8 mouse cellular contexts compared by ENCODE assay signal in genomic region chr1:74237671-74238070, GRCm38 (mm10). TPM values are rescaled to one million over a fixed set of nuclear protein-coding genes. Genes with fewer than 3 reads are reported as not detected.
DNase-seq lines count a peak whose midpoint lies in the region; ATAC-seq and TF ChIP-seq lines count a peak whose summit lies in the region.

No protein-coding gene starts in this region.

- no peak for TF ChIP-seq POLR2A in thymus, adult 2 months (IDR thresholded peaks at IDR 0.05; ENCODE audit: control insufficient read depth, extremely low read depth, insufficient read depth, low read length, poor library complexity)

- H3K4me3 ChIP-seq in heart, embryonic 12.5 days, result peak overlapping the region; percentile 95
- H3K4me3 ChIP-seq in G1E (ENCODE audit: low read depth, low read length), result peak overlapping the region; percentile 82
- peak overlapping the region; percentile 76 for H3K4me3 ChIP-seq in hindbrain, embryonic 12.5 days
- no peak overlapping the region for H3K4me3 ChIP-seq in thymus, adult 2 months (ENCODE audit: control insufficient read depth, insufficient read depth, low read length)

- no peaks in the 10 kb centered on the region for H3K36me3 ChIP-seq in heart, embryonic 12.5 days
- H3K36me3 ChIP-seq in G1E (replicated peaks), result peaks cover 31% of the 10 kb centered on the region
- no peaks in the 10 kb centered on the region for H3K36me3 ChIP-seq in hindbrain, embryonic 12.5 days
- H3K36me3 ChIP-seq in thymus, adult 2 months (ENCODE audit: control insufficient read depth, insufficient read depth, low read length), result no peaks in the 10 kb centered on the region

- no peak for DNase-seq in heart, postnatal 25 days (ENCODE audit: low spot score)
- DNase-seq in G1E (ENCODE audit: low spot score), result no peak
- no peak for DNase-seq in thymus, postnatal 36 days
- no peak for DNase-seq in ovary, postnatal 10 days (ENCODE audit: low spot score)
- DNase-seq in thymus, adult 2 months, result no peak

- intact Hi-C loops in heart, postnatal 25 days (cut with DNase I), result loop anchor here (5.0 kb wide), 1 partner anchor 45 kb away; the partner anchor contains the start of genes Aamp and Pnkd

- no peaks in the 10 kb centered on the region for H3K9me3 ChIP-seq in heart, embryonic 12.5 days (replicated peaks)
- no peaks in the 10 kb centered on the region for H3K9me3 ChIP-seq in G1E (replicated peaks)
- H3K9me3 ChIP-seq in hindbrain, embryonic 12.5 days (replicated peaks), result no peaks in the 10 kb centered on the region

- peak overlapping the region; percentile 99 for H3K9ac ChIP-seq in heart, embryonic 12.5 days
- peak overlapping the region; percentile 95 for H3K9ac ChIP-seq in hindbrain, embryonic 12.5 days

- 28% methylated on average over 5 of the region's 5 CpGs for WGBS in heart, embryonic 12.5 days
- WGBS in hindbrain, embryonic 12.5 days, result 56% methylated on average over 5 of the region's 5 CpGs
- 2% methylated on average over 5 of the region's 5 CpGs for WGBS in thymus, adult 2 months

- H3K27ac ChIP-seq in heart, embryonic 12.5 days (ENCODE audit: poor library complexity, severe bottlenecking), result peak overlapping the region; percentile 97
- no peak overlapping the region for H3K27ac ChIP-seq in hindbrain, embryonic 12.5 days
- H3K27ac ChIP-seq in thymus, adult 2 months (ENCODE audit: control insufficient read depth, insufficient read depth, low read length), result no peak overlapping the region; the same call in 1 of the 2 replicates

- no peak for ATAC-seq in heart, embryonic 12.5 days (ENCODE audit: insufficient number of reproducible peaks, low FRiP score)
- no peak for ATAC-seq in G1E (ENCODE audit: extremely low read depth, insufficient number of reproducible peaks, low FRiP score, poor library complexity, severe bottlenecking)
- ATAC-seq in hindbrain, embryonic 12.5 days (ENCODE audit: low FRiP score), result no peak
- peak; percentile 11; the same call in 1 of the 2 replicates for ATAC-seq in megakaryocyte progenitor cell, adult 5-6 weeks (replicated peaks; ENCODE audit: poor library complexity)

- no peaks in the 10 kb centered on the region for H3K27me3 ChIP-seq in heart, embryonic 12.5 days (replicated peaks)
- H3K27me3 ChIP-seq in G1E (ENCODE audit: insufficient read depth, low read length), result no peaks in the 10 kb centered on the region
- no peaks in the 10 kb centered on the region for H3K27me3 ChIP-seq in hindbrain, embryonic 12.5 days
- H3K27me3 ChIP-seq in thymus, adult 2 months (ENCODE audit: control insufficient read depth, insufficient read depth, low read length), result no peaks in the 10 kb centered on the region

- no peak for TF ChIP-seq CTCF in G1E (IDR thresholded peaks at IDR 0.05; ENCODE audit: low read depth, low read length)
- TF ChIP-seq CTCF in thymus, adult 2 months (IDR thresholded peaks at IDR 0.05; ENCODE audit: borderline replicate concordance, control insufficient read depth, extremely low read depth, insufficient read depth, low read length, poor library complexity), result no peak

- H3K4me1 ChIP-seq in heart, embryonic 12.5 days (replicated peaks), result peaks cover 43% of the 10 kb centered on the region
- peaks cover 52% of the 10 kb centered on the region for H3K4me1 ChIP-seq in G1E (ENCODE audit: insufficient read depth, low read depth, low read length)
- peaks cover 32% of the 10 kb centered on the region for H3K4me1 ChIP-seq in hindbrain, embryonic 12.5 days
- H3K4me1 ChIP-seq in thymus, adult 2 months (replicated peaks; ENCODE audit: control insufficient read depth, insufficient read depth, low read length), result peaks cover 18% of the 10 kb centered on the region

- H3K4me2 ChIP-seq in heart, embryonic 12.5 days, result peak overlapping the region; percentile 91
- H3K4me2 ChIP-seq in hindbrain, embryonic 12.5 days (replicated peaks), result peak overlapping the region; percentile 82

RNA-seq across cellular contexts. Expression of gene Arpc2, which starts 1.8 kb away (rescaled TPM):
- polyA plus RNA-seq in heart, embryonic 12.5 days (2016; fragmentation: Nextera tagmentation; extraction: Ambion mirVana), result 478 and 484 TPM in 2 replicates
- 100 to 1,000 TPM; 134 to 140 TPM for total RNA-seq in heart, postnatal 25 days (2021)
- total RNA-seq in G1E (2014; fragmentation: Nextera tagmentation) (876 and 934 TPM in 2 replicates), G1E (2017) (647 and 716 TPM in 2 replicates)
- 746 and 964 TPM in 2 replicates for polyA plus RNA-seq in G1E (2012)
- 370 and 394 TPM in 2 replicates for polyA plus RNA-seq in hindbrain, embryonic 12.5 days (2016; fragmentation: Nextera tagmentation; extraction: Ambion mirVana)
- 802 and 912 TPM in 2 replicates for total RNA-seq in megakaryocyte progenitor cell, adult 5-6 weeks (2015)
- 414 and 435 TPM in 2 replicates for total RNA-seq in megakaryocyte progenitor cell, adult 5-6 weeks (2017)
- polyA plus RNA-seq in thymus, adult 2 months (2012; rRNA removed), result 263 and 279 TPM in 2 replicates

RNA-seq across cellular contexts. Expression of gene Gpbar1, which starts 40.7 kb away (rescaled TPM):
- polyA plus RNA-seq in heart, embryonic 12.5 days (2016; fragmentation: Nextera tagmentation; extraction: Ambion mirVana), result 0.37 and 0.41 TPM in 2 replicates
- not detected for total RNA-seq in heart, postnatal 25 days (2021)
- total RNA-seq in G1E (2014; fragmentation: Nextera tagmentation), result not detected in 2 replicates
- total RNA-seq in G1E (2017), result 0.11 TPM in 1 of 2 replicates, not detected in the other
- polyA plus RNA-seq in G1E (2012), result not detected in 2 replicates
- polyA plus RNA-seq in hindbrain, embryonic 12.5 days (2016; fragmentation: Nextera tagmentation; extraction: Ambion mirVana), result 0.19 TPM in 1 of 2 replicates, not detected in the other
- total RNA-seq in megakaryocyte progenitor cell, adult 5-6 weeks (2015), result 0.12 TPM in 1 of 2 replicates, not detected in the other
- total RNA-seq in megakaryocyte progenitor cell, adult 5-6 weeks (2017), result not detected in 2 replicates
- 0.40 and 1.3 TPM in 2 replicates for polyA plus RNA-seq in thymus, adult 2 months (2012; rRNA removed)

RNA-seq across cellular contexts. Expression of gene Cxcr1, which starts 43.2 kb away (rescaled TPM):
- polyA plus RNA-seq in heart, embryonic 12.5 days (2016; fragmentation: Nextera tagmentation; extraction: Ambion mirVana), result not detected in 2 replicates
- not detected for total RNA-seq in heart, postnatal 25 days (2021)
- total RNA-seq in G1E (2014; fragmentation: Nextera tagmentation) (not detected in 2 replicates), G1E (2017) (0.23 and 0.71 TPM in 2 replicates)
- polyA plus RNA-seq in G1E (2012), result not detected in 2 replicates
- polyA plus RNA-seq in hindbrain, embryonic 12.5 days (2016; fragmentation: Nextera tagmentation; extraction: Ambion mirVana), result not detected in 2 replicates
- not detected in 2 replicates for total RNA-seq in megakaryocyte progenitor cell, adult 5-6 weeks (2015)
- not detected in 2 replicates for total RNA-seq in megakaryocyte progenitor cell, adult 5-6 weeks (2017)
- polyA plus RNA-seq in thymus, adult 2 months (2012; rRNA removed), result not detected in 2 replicates

RNA-seq across cellular contexts. Expression of gene Aamp, which starts 46.9 kb away (rescaled TPM):
- 169 and 171 TPM in 2 replicates for polyA plus RNA-seq in heart, embryonic 12.5 days (2016; fragmentation: Nextera tagmentation; extraction: Ambion mirVana)
- 10 to 100 TPM; 87.5 to 94.8 TPM for total RNA-seq in heart, postnatal 25 days (2021)
- total RNA-seq in G1E (2014; fragmentation: Nextera tagmentation) (54.8 and 63.5 TPM in 2 replicates), G1E (2017) (127 and 129 TPM in 2 replicates)
- 250 and 265 TPM in 2 replicates for polyA plus RNA-seq in G1E (2012)
- polyA plus RNA-seq in hindbrain, embryonic 12.5 days (2016; fragmentation: Nextera tagmentation; extraction: Ambion mirVana), result 180 and 183 TPM in 2 replicates
- 45.3 and 49.7 TPM in 2 replicates for total RNA-seq in megakaryocyte progenitor cell, adult 5-6 weeks (2015)
- total RNA-seq in megakaryocyte progenitor cell, adult 5-6 weeks (2017), result 98.1 and 104 TPM in 2 replicates
- 183 and 201 TPM in 2 replicates for polyA plus RNA-seq in thymus, adult 2 months (2012; rRNA removed)

RNA-seq across cellular contexts. Expression of gene Pnkd, which starts 47.1 kb away (rescaled TPM):
- polyA plus RNA-seq in heart, embryonic 12.5 days (2016; fragmentation: Nextera tagmentation; extraction: Ambion mirVana), result 215 and 216 TPM in 2 replicates
- total RNA-seq in heart, postnatal 25 days (2021), result 100 to 1,000 TPM; 160 to 161 TPM
- total RNA-seq in G1E (2014; fragmentation: Nextera tagmentation) (27.7 and 58.4 TPM in 2 replicates), G1E (2017) (30.5 and 37.9 TPM in 2 replicates)
- 186 and 219 TPM in 2 replicates for polyA plus RNA-seq in G1E (2012)
- 94.0 and 97.8 TPM in 2 replicates for polyA plus RNA-seq in hindbrain, embryonic 12.5 days (2016; fragmentation: Nextera tagmentation; extraction: Ambion mirVana)
- total RNA-seq in megakaryocyte progenitor cell, adult 5-6 weeks (2015), result 29.8 and 32.4 TPM in 2 replicates
- total RNA-seq in megakaryocyte progenitor cell, adult 5-6 weeks (2017), result 11.2 and 21.6 TPM in 2 replicates
- polyA plus RNA-seq in thymus, adult 2 months (2012; rRNA removed), result 41.1 and 50.1 TPM in 2 replicates
